Mouse (Mus musculus): ENCODE measurements at regions not wholly inside any gene's neighbourhood (a gene's known extent, or its start where the extent isn't known, plus 50 kb on each side); places are given as distances from the start of the nearest gene placed in this dataset.

GRCm38 (mm10) chr15:85634322-85635141 is 52.3 kb upstream of the Wnt7b start:
- DNase-seq (ENCODE audit: extremely low spot score in 1 of 2, low spot score in 1 of 2): peak; percentile 99

- no peak for DNase-seq (ENCODE audit: extremely low spot score in 1 of 2, low spot score in 1 of 2)
These were observed 53.2 kb upstream of the Wnt7b start for GRCm38 (mm10) chr15:85635425-85635824.

GRCm38 (mm10) chr15:85639566-85639965 is 57.3 kb upstream of the Wnt7b start:
- no peak for DNase-seq (ENCODE audit: extremely low spot score in 1 of 2, low spot score in 1 of 2)

- no peak for DNase-seq (ENCODE audit: extremely low spot score in 1 of 2, low spot score in 1 of 2)
These were observed 59.1 kb upstream of the Wnt7b start for GRCm38 (mm10) chr15:85641120-85642080.

GRCm38 (mm10) chr15:85645396-85645795 is 63.1 kb upstream of the Wnt7b start:
- DNase-seq (ENCODE audit: extremely low spot score in 1 of 2, low spot score in 1 of 2): no peak

GRCm38 (mm10) chr15:85645971-85646638 is 63.8 kb upstream of the Wnt7b start:
- no peak for DNase-seq (ENCODE audit: extremely low spot score in 1 of 2, low spot score in 1 of 2)

GRCm38 (mm10) chr15:85646639-85647277 is 64.5 kb upstream of the Wnt7b start:
- no peak for DNase-seq (ENCODE audit: extremely low spot score in 1 of 2, low spot score in 1 of 2)

- peak in 1 of 2 experiments; percentile 42 for DNase-seq (ENCODE audit: extremely low spot score in 1 of 2, low spot score in 1 of 2)
These were observed 65.3 kb upstream of the Wnt7b start for GRCm38 (mm10) chr15:85647593-85647992.

GRCm38 (mm10) chr15:85650241-85650640 is 68.0 kb upstream of the Wnt7b start:
- no peak for DNase-seq (ENCODE audit: extremely low spot score in 1 of 2, low spot score in 1 of 2)

GRCm38 (mm10) chr15:85651718-85652420 is 69.6 kb upstream of the Wnt7b start:
- no peak for DNase-seq (ENCODE audit: extremely low spot score in 1 of 2, low spot score in 1 of 2)

GRCm38 (mm10) chr15:85652431-85652830 is 70.2 kb upstream of the Wnt7b start:
- no peak for DNase-seq (ENCODE audit: extremely low spot score in 1 of 2, low spot score in 1 of 2)

- DNase-seq (ENCODE audit: extremely low spot score in 1 of 2, low spot score in 1 of 2): peak in 1 of 2 experiments; percentile 66
These were observed 70.6 kb upstream of the Wnt7b start for GRCm38 (mm10) chr15:85652871-85653337.

- peak; percentile 67 to 79 for DNase-seq (ENCODE audit: extremely low spot score in 1 of 2, low spot score in 1 of 2)
These were observed 71.4 kb upstream of the Wnt7b start for GRCm38 (mm10) chr15:85653421-85654401.

- DNase-seq (ENCODE audit: extremely low spot score in 1 of 2, low spot score in 1 of 2): no peak
These were observed 72.5 kb upstream of the Wnt7b start for GRCm38 (mm10) chr15:85654791-85655190.

- peak in 1 of 2 experiments; percentile 52 for DNase-seq (ENCODE audit: extremely low spot score in 1 of 2, low spot score in 1 of 2)
These were observed 73.5 kb upstream of the Wnt7b start for GRCm38 (mm10) chr15:85655751-85656167.

GRCm38 (mm10) chr15:85656852-85657251 is 74.6 kb upstream of the Wnt7b start:
- DNase-seq (ENCODE audit: extremely low spot score in 1 of 2, low spot score in 1 of 2): no peak

GRCm38 (mm10) chr15:85657441-85657989 is 75.2 kb upstream of the Wnt7b start:
- DNase-seq (ENCODE audit: extremely low spot score in 1 of 2, low spot score in 1 of 2): no peak
